In the genomic region with DNA sequence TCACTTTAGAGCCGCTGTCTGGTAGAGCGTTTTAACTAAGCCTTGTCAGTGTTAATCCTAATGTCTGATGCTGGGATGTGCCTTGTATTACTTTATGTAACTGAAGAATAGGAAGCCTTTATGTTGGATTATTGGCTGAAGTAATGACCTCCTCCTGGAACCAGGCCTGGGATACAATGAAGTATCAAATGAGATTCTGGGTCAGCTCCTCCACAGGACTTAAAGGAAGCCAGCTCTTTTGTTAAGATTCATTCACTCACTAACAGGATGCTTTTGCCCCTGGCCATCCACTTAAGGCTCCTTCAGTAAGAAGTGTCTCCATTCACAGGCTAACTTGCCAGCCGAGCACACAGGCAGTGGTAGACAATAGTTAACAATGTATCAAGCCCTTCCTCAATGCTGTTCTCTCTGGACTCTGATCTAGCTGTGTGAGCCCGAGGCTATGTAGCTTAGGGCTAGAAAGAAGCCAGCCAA, we compare ENCODE assay signal across 19 mouse cellular contexts.
A peak's percentile ranks its signal among the peaks of the same experiment; 100 is the strongest.
DNase-seq lines count a peak whose midpoint lies in the region; ATAC-seq lines count a peak whose summit lies in the region.
"Had no signal": no experiment of that assay in that cellular context is flagged by ENCODE, and none has a peak within 500 bp of the region (broad histone marks: within the 10 kb centered on the region; RNA-seq: fewer than 3 reads in every experiment).

No protein-coding gene starts in this region.

- H3K36me3 ChIP-seq in midbrain, embryonic 11.5 days (ENCODE audit: control insufficient read depth, insufficient read depth, low read length): no peaks in the 10 kb centered on the region
- no peaks in the 10 kb centered on the region for H3K36me3 ChIP-seq in intestine, embryonic 16.5 days (ENCODE audit: control insufficient read depth, insufficient read depth, low read length)
- H3K36me3 ChIP-seq: heart, embryonic 15.5 days; stomach, embryonic 15.5 days had no signal

- H3K9me3 ChIP-seq in midbrain, embryonic 11.5 days (ENCODE audit: control insufficient read depth, low read length): no peaks in the 10 kb centered on the region
- H3K9me3 ChIP-seq in intestine, embryonic 16.5 days (ENCODE audit: control insufficient read depth, low read length): no peaks in the 10 kb centered on the region
- H3K9me3 ChIP-seq: heart, embryonic 15.5 days; stomach, embryonic 15.5 days had no signal

- H3K4me2 ChIP-seq in midbrain, embryonic 11.5 days: no peak overlapping the region
- no peak overlapping the region for H3K4me2 ChIP-seq in intestine, embryonic 16.5 days (ENCODE audit: low read depth, low read length)
- H3K4me2 ChIP-seq: heart, embryonic 15.5 days; stomach, embryonic 15.5 days had no signal

- H3K9ac ChIP-seq in midbrain, embryonic 11.5 days (ENCODE audit: low read length): no peak overlapping the region
- no peak overlapping the region for H3K9ac ChIP-seq in intestine, embryonic 16.5 days (ENCODE audit: low read depth, low read length)
- H3K9ac ChIP-seq: heart, embryonic 15.5 days; liver, embryonic 14.5 days; stomach, embryonic 15.5 days had no signal

- ATAC-seq in midbrain, embryonic 11.5 days (ENCODE audit: low FRiP score): peak; percentile 70
- ATAC-seq in intestine, embryonic 16.5 days: no peak
- ATAC-seq: CD4-positive, CD25-positive, alpha-beta regulatory T cell, adult 4 months; hindbrain, postnatal 0 days; lung, postnatal 0 days; Patski had no signal

- peak; percentile 7 for DNase-seq in testis, postnatal 14 days (ENCODE audit: low spot score)
- no peak for DNase-seq in testis, postnatal 10 days (ENCODE audit: low spot score)
- DNase-seq in embryo, embryonic 10.5 days (ENCODE audit: low spot score): peak; percentile 56
- DNase-seq in midbrain, embryonic 11.5 days (ENCODE audit: low spot score, missing footprints): peak; percentile 88
- no peak for DNase-seq in ovary, postnatal 36 days (ENCODE audit: low spot score)
- no peak for DNase-seq in ovary, postnatal 10 days (ENCODE audit: low spot score)
- DNase-seq: cerebellum, adult 2 months; kidney, adult 8-10 months; kidney, postnatal 4 days; thymus, postnatal 14 days had no signal

- 18% methylated on average over 4 of the region's 4 CpGs for WGBS in midbrain, embryonic 11.5 days
- WGBS in intestine, embryonic 16.5 days: 78% methylated on average over 4 of the region's 4 CpGs

- H3K27me3 ChIP-seq in midbrain, embryonic 11.5 days (ENCODE audit: control insufficient read depth, insufficient read depth, low read length): peaks cover 32% of the 10 kb centered on the region
- no peaks in the 10 kb centered on the region for H3K27me3 ChIP-seq in intestine, embryonic 16.5 days (replicated peaks; ENCODE audit: control insufficient read depth, insufficient read depth, low read length)
- H3K27me3 ChIP-seq: heart, embryonic 15.5 days; megakaryocyte, embryonic 14.5 days; Patski; stomach, embryonic 15.5 days had no signal

- no peak overlapping the region for H3K4me3 ChIP-seq in midbrain, embryonic 11.5 days (ENCODE audit: low read depth, low read length)
- H3K4me3 ChIP-seq in intestine, embryonic 16.5 days (ENCODE audit: low read length): no peak overlapping the region
- H3K4me3 ChIP-seq: heart, embryonic 15.5 days; megakaryocyte, embryonic 14.5 days; stomach, embryonic 15.5 days had no signal

- H3K27ac ChIP-seq in midbrain, embryonic 11.5 days (ENCODE audit: low read depth, low read length): no peak overlapping the region
- H3K27ac ChIP-seq in intestine, embryonic 16.5 days (ENCODE audit: low read length): no peak overlapping the region
- H3K27ac ChIP-seq: heart, embryonic 15.5 days; hindbrain, postnatal 0 days; liver, embryonic 14.5 days; stomach, embryonic 15.5 days had no signal

- peaks cover 16% of the 10 kb centered on the region for H3K4me1 ChIP-seq in midbrain, embryonic 11.5 days (ENCODE audit: control insufficient read depth, insufficient read depth, low read length)
- H3K4me1 ChIP-seq in intestine, embryonic 16.5 days (ENCODE audit: control insufficient read depth, insufficient read depth, low read length): no peaks in the 10 kb centered on the region
- H3K4me1 ChIP-seq: heart, embryonic 15.5 days; megakaryocyte, embryonic 14.5 days; stomach, embryonic 15.5 days had no signal

Comparison
In these comparisons a context has a peak if more than half of its experiments do, and no peak if none do; other contexts are left out.
1. DNase-seq: peak in testis, postnatal 14 days (single experiment), embryo, embryonic 10.5 days (single experiment) and midbrain, embryonic 11.5 days (single experiment); none in testis, postnatal 10 days (single experiment), ovary, postnatal 36 days (single experiment) and ovary, postnatal 10 days (single experiment).